Mouse (Mus musculus): Measurements from ENCODE around the gene Taf1b. TPM values are rescaled to one million over a fixed set of nuclear protein-coding genes. Genes with fewer than 3 reads are reported as not detected.
"Not testable (repeated sequence)": the region's sequence is repeated elsewhere in the genome, so short reads cannot be mapped to it uniquely, and the experiment has no call there.

The Taf1b gene
- polyA plus RNA-seq, 1 experiment from 2014 or later = 32.4 TPM

- WGBS = 90% methylated on average over 3 of the region's 3 CpGs
- H3K27me3 ChIP-seq (ENCODE audit: control insufficient read depth, insufficient read depth, low read length); H3K4me3 ChIP-seq (ENCODE audit: low read depth, low read length); H3K4me2 ChIP-seq; H3K9ac ChIP-seq (ENCODE audit: low read length); H3K27ac ChIP-seq (ENCODE audit: low read depth, low read length); ATAC-seq (ENCODE audit: low FRiP score); H3K4me1 ChIP-seq (ENCODE audit: control insufficient read depth, insufficient read depth, low read length); H3K9me3 ChIP-seq (ENCODE audit: control insufficient read depth, low read length); DNase-seq (ENCODE audit: low spot score, missing footprints); H3K36me3 ChIP-seq (ENCODE audit: control insufficient read depth, insufficient read depth, low read length): not testable (repeated sequence)
Observed at GRCm38 (mm10) chr12:24492507-24492906, 5.7 kb upstream of the Taf1b start.

GRCm38 (mm10) chr12:24493011-24493410 is 5.1 kb upstream of the Taf1b start:
- Histone ChIP-seq H3K36me3 (ENCODE audit: control insufficient read depth, insufficient read depth, low read length) (no peaks in the 10 kb centered on the region), H3K27ac (ENCODE audit: low read depth, low read length) (no peak overlapping the region), H3K9me3 (ENCODE audit: control insufficient read depth, low read length) (no peaks in the 10 kb centered on the region), H3K4me2 (0 out of 2 replicates have a peak overlapping the region, but pooled peaks have one; percentile 7), H3K4me1 (ENCODE audit: control insufficient read depth, insufficient read depth, low read length) (no peaks in the 10 kb centered on the region), H3K9ac (ENCODE audit: low read length) (no peak overlapping the region), H3K27me3 (ENCODE audit: control insufficient read depth, insufficient read depth, low read length) (no peaks in the 10 kb centered on the region), H3K4me3 (ENCODE audit: low read depth, low read length) (no peak overlapping the region)
- ATAC-seq (ENCODE audit: low FRiP score) (no peak), DNase-seq (ENCODE audit: low spot score, missing footprints) (no peak)
- WGBS = 76% methylated on average over 9 of the region's 9 CpGs

GRCm38 (mm10) chr12:24493412-24493811 is 4.7 kb upstream of the Taf1b start:
- no peak for ATAC-seq (ENCODE audit: low FRiP score)
- H3K9ac ChIP-seq (ENCODE audit: low read length) = no peak overlapping the region
- H3K27me3 ChIP-seq (ENCODE audit: control insufficient read depth, insufficient read depth, low read length) = no peaks in the 10 kb centered on the region
- no peak overlapping the region for H3K4me3 ChIP-seq (ENCODE audit: low read depth, low read length)
- WGBS = 52% methylated on average over 30 of the region's 30 CpGs
- no peak for DNase-seq (ENCODE audit: low spot score, missing footprints)
- no peak overlapping the region for H3K27ac ChIP-seq (ENCODE audit: low read depth, low read length)
- no peaks in the 10 kb centered on the region for H3K4me1 ChIP-seq (ENCODE audit: control insufficient read depth, insufficient read depth, low read length)
- H3K36me3 ChIP-seq (ENCODE audit: control insufficient read depth, insufficient read depth, low read length) = no peaks in the 10 kb centered on the region
- H3K4me2 ChIP-seq = 0 out of 2 replicates have a peak overlapping the region, but pooled peaks have one; percentile 7
- no peaks in the 10 kb centered on the region for H3K9me3 ChIP-seq (ENCODE audit: control insufficient read depth, low read length)

GRCm38 (mm10) chr12:24494791-24495190 is 3.4 kb upstream of the Taf1b start:
- H3K4me3 ChIP-seq (ENCODE audit: low read depth, low read length); H3K4me1 ChIP-seq (ENCODE audit: control insufficient read depth, insufficient read depth, low read length); H3K4me2 ChIP-seq; DNase-seq (ENCODE audit: low spot score, missing footprints); ATAC-seq (ENCODE audit: low FRiP score); H3K9me3 ChIP-seq (ENCODE audit: control insufficient read depth, low read length); H3K36me3 ChIP-seq (ENCODE audit: control insufficient read depth, insufficient read depth, low read length); H3K9ac ChIP-seq (ENCODE audit: low read length); H3K27ac ChIP-seq (ENCODE audit: low read depth, low read length); H3K27me3 ChIP-seq (ENCODE audit: control insufficient read depth, insufficient read depth, low read length): not testable (repeated sequence)
- WGBS = 77% methylated on average over 2 of the region's 3 CpGs

- WGBS = 4% methylated on average over 9 of the region's 9 CpGs
- not testable (repeated sequence) for DNase-seq (ENCODE audit: low spot score, missing footprints)
- ATAC-seq (ENCODE audit: low FRiP score) = peak; percentile 7
Observed at GRCm38 (mm10) chr12:24498841-24499485, 804 bp downstream of the Taf1b start.

GRCm38 (mm10) chr12:24517118-24517517 is 19.0 kb downstream of the Taf1b start:
- Histone ChIP-seq H3K4me1 (ENCODE audit: control insufficient read depth, insufficient read depth, low read length) (no peaks in the 10 kb centered on the region), H3K27me3 (ENCODE audit: control insufficient read depth, insufficient read depth, low read length) (no peaks in the 10 kb centered on the region), H3K27ac (ENCODE audit: low read depth, low read length) (no peak overlapping the region), H3K4me2 (no peak overlapping the region), H3K9me3 (ENCODE audit: control insufficient read depth, low read length) (no peaks in the 10 kb centered on the region), H3K4me3 (ENCODE audit: low read depth, low read length) (no peak overlapping the region), H3K9ac (ENCODE audit: low read length) (no peak overlapping the region), H3K36me3 (ENCODE audit: control insufficient read depth, insufficient read depth, low read length) (0 out of 2 replicates have a peak, but pooled peaks cover 3% of the 10 kb centered on the region)
- WGBS = 92% methylated on average over 8 of the region's 8 CpGs
- no peak for ATAC-seq (ENCODE audit: low FRiP score)
- no peak for DNase-seq (ENCODE audit: low spot score, missing footprints)

More at GRCm38 (mm10) chr12:24498841-24499485, 804 bp downstream of the Taf1b start:
- not testable (repeated sequence) for H3K27me3 ChIP-seq (ENCODE audit: control insufficient read depth, insufficient read depth, low read length); H3K27ac ChIP-seq (ENCODE audit: low read depth, low read length); H3K4me1 ChIP-seq (ENCODE audit: control insufficient read depth, insufficient read depth, low read length); H3K9me3 ChIP-seq (ENCODE audit: control insufficient read depth, low read length); H3K36me3 ChIP-seq (ENCODE audit: control insufficient read depth, insufficient read depth, low read length)
- Histone ChIP-seq H3K9ac (ENCODE audit: low read length) (peak overlapping the region; percentile 76), H3K4me2 (peak overlapping the region; percentile 49), H3K4me3 (ENCODE audit: low read depth, low read length) (peak overlapping the region; percentile 72)

GRCm38 (mm10) chr12:24521076-24521475 is 22.9 kb downstream of the Taf1b start:
- H3K36me3 ChIP-seq (ENCODE audit: control insufficient read depth, insufficient read depth, low read length) = no peaks in the 10 kb centered on the region; the same call in 1 of the 2 replicates
- no peaks in the 10 kb centered on the region for H3K27me3 ChIP-seq (ENCODE audit: control insufficient read depth, insufficient read depth, low read length)
- WGBS = 81% methylated on average over 3 of the region's 3 CpGs
- H3K4me3 ChIP-seq (ENCODE audit: low read depth, low read length) = no peak overlapping the region
- H3K9me3 ChIP-seq (ENCODE audit: control insufficient read depth, low read length) = no peaks in the 10 kb centered on the region
- no peak overlapping the region for H3K27ac ChIP-seq (ENCODE audit: low read depth, low read length)
- no peaks in the 10 kb centered on the region for H3K4me1 ChIP-seq (ENCODE audit: control insufficient read depth, insufficient read depth, low read length)
- DNase-seq (ENCODE audit: low spot score, missing footprints) (no peak), ATAC-seq (ENCODE audit: low FRiP score) (no peak)
- H3K4me2 ChIP-seq = no peak overlapping the region
- no peak overlapping the region for H3K9ac ChIP-seq (ENCODE audit: low read length)

- H3K4me3 ChIP-seq (ENCODE audit: low read depth, low read length); H3K9ac ChIP-seq (ENCODE audit: low read length); H3K36me3 ChIP-seq (ENCODE audit: control insufficient read depth, insufficient read depth, low read length); H3K9me3 ChIP-seq (ENCODE audit: control insufficient read depth, low read length); H3K27ac ChIP-seq (ENCODE audit: low read depth, low read length); ATAC-seq (ENCODE audit: low FRiP score); H3K27me3 ChIP-seq (ENCODE audit: control insufficient read depth, insufficient read depth, low read length); H3K4me1 ChIP-seq (ENCODE audit: control insufficient read depth, insufficient read depth, low read length); DNase-seq (ENCODE audit: low spot score, missing footprints); H3K4me2 ChIP-seq: not testable (repeated sequence)
- WGBS = 94% methylated on average over 7 of the region's 7 CpGs
Observed at GRCm38 (mm10) chr12:24525065-24525464, 26.9 kb downstream of the Taf1b start.

GRCm38 (mm10) chr12:24536390-24536789 is 38.2 kb downstream of the Taf1b start:
- Histone ChIP-seq H3K4me1 (ENCODE audit: control insufficient read depth, insufficient read depth, low read length) (no peaks in the 10 kb centered on the region), H3K36me3 (ENCODE audit: control insufficient read depth, insufficient read depth, low read length) (no peaks in the 10 kb centered on the region), H3K9me3 (ENCODE audit: control insufficient read depth, low read length) (no peaks in the 10 kb centered on the region), H3K27me3 (ENCODE audit: control insufficient read depth, insufficient read depth, low read length) (no peaks in the 10 kb centered on the region), H3K9ac (ENCODE audit: low read length) (no peak overlapping the region), H3K4me3 (ENCODE audit: low read depth, low read length) (no peak overlapping the region), H3K27ac (ENCODE audit: low read depth, low read length) (no peak overlapping the region), H3K4me2 (no peak overlapping the region)
- DNase-seq (ENCODE audit: low spot score, missing footprints) = no peak
- no peak for ATAC-seq (ENCODE audit: low FRiP score)
- WGBS = 71% methylated on average over 5 of the region's 5 CpGs
